Comparison of ENCODE assay signal across 8 mouse cellular contexts in genomic region chr11:74895980-74896900, GRCm38 (mm10). TPM values are rescaled to one million over a fixed set of nuclear protein-coding genes. Genes with fewer than 3 reads are reported as not detected.
DNase-seq lines count a peak whose midpoint lies in the region; ATAC-seq and TF ChIP-seq lines count a peak whose summit lies in the region.

No protein-coding gene starts in this region.

- DNase-seq in 416B (ENCODE audit: low read depth) = peak; percentile 83
- DNase-seq in adrenal gland, postnatal 25 days = peak; percentile 82
- peak; percentile 47 to 59 for DNase-seq in heart, adult 9 months (ENCODE audit: low spot score in 2 of 2)
- peak; percentile 72 for DNase-seq in liver, adult 2 months (ENCODE audit: extremely low read depth, low read depth, low spot score)
- peak; percentile 8 to 28 for DNase-seq in monocyte, adult 2 months (ENCODE audit: low read depth in 1 of 2, low spot score in 2 of 2)
- peak; percentile 59 to 80 for DNase-seq in spleen, postnatal 4 days (ENCODE audit: low spot score in 2 of 2)

- under 1% methylated on average over 49 of the region's 55 CpGs for WGBS in embryonic facial prominence, embryonic 12.5 days
- under 1% methylated on average over 53 of the region's 55 CpGs for WGBS in kidney, embryonic 14.5 days
- WGBS in liver, adult 2 months = 2% methylated on average over 53 of the region's 55 CpGs

- peak overlapping the region; percentile 76 for H3K27ac ChIP-seq in embryonic facial prominence, embryonic 12.5 days
- peak overlapping the region; percentile 85 for H3K27ac ChIP-seq in kidney, embryonic 14.5 days (ENCODE audit: low read depth, low read length)
- H3K27ac ChIP-seq in liver, adult 2 months (replicated peaks; ENCODE audit: insufficient read depth, low read depth, low read length) = peak overlapping the region; percentile 61

- peak; percentile 41 for TF ChIP-seq CTCF in liver, adult 2 months (IDR thresholded peaks at IDR 0.05; ENCODE audit: low read depth, low read length)

- peak; percentile 61; the same call in 1 of the 2 replicates for ATAC-seq in embryonic facial prominence, embryonic 12.5 days (ENCODE audit: insufficient number of reproducible peaks, insufficient read depth, low FRiP score, low TSS enrichment)
- ATAC-seq in kidney, embryonic 14.5 days (ENCODE audit: low FRiP score, low TSS enrichment) = peak; percentile 72

- no peaks in the 10 kb centered on the region for H3K79me2 ChIP-seq in liver, adult 2 months (ENCODE audit: control insufficient read depth, insufficient read depth, low read length)

- H3K9me3 ChIP-seq in embryonic facial prominence, embryonic 12.5 days = no peaks in the 10 kb centered on the region
- H3K9me3 ChIP-seq in kidney, embryonic 14.5 days (ENCODE audit: control insufficient read depth, low read length) = no peaks in the 10 kb centered on the region

- H3K9ac ChIP-seq in embryonic facial prominence, embryonic 12.5 days = peak overlapping the region; percentile 77
- peak overlapping the region; percentile 77 for H3K9ac ChIP-seq in kidney, embryonic 14.5 days (ENCODE audit: low read depth, low read length)
- peak overlapping the region; percentile 83 for H3K9ac ChIP-seq in liver, adult 2 months (ENCODE audit: low read depth, low read length)

- H3K27me3 ChIP-seq in embryonic facial prominence, embryonic 12.5 days = no peaks in the 10 kb centered on the region
- no peaks in the 10 kb centered on the region for H3K27me3 ChIP-seq in kidney, embryonic 14.5 days (ENCODE audit: control insufficient read depth, insufficient read depth, low read length)
- H3K27me3 ChIP-seq in liver, adult 2 months (ENCODE audit: control insufficient read depth, insufficient read depth, low read length) = no peaks in the 10 kb centered on the region

- H3K36me3 ChIP-seq in embryonic facial prominence, embryonic 12.5 days = peaks cover 19% of the 10 kb centered on the region
- H3K36me3 ChIP-seq in kidney, embryonic 14.5 days (ENCODE audit: control insufficient read depth, insufficient read depth, low read length) = peaks cover 20% of the 10 kb centered on the region
- H3K36me3 ChIP-seq in liver, adult 2 months (ENCODE audit: control insufficient read depth, insufficient read depth, low read length) = peaks cover 13% of the 10 kb centered on the region

- TF ChIP-seq POLR2A in liver, adult 2 months (IDR thresholded peaks at IDR 0.05; ENCODE audit: extremely low read depth, insufficient read depth, low read length) = 0 out of 2 replicates have a peak, but pooled peaks have one; percentile 2

- peak overlapping the region; percentile 86 for H3K4me3 ChIP-seq in embryonic facial prominence, embryonic 12.5 days
- peak overlapping the region; percentile 77 for H3K4me3 ChIP-seq in kidney, embryonic 14.5 days (ENCODE audit: low read length)
- H3K4me3 ChIP-seq in liver, adult 2 months (ENCODE audit: insufficient read depth, low read depth, low read length) = peak overlapping the region; percentile 92

- peak overlapping the region; percentile 98 for H3K4me2 ChIP-seq in embryonic facial prominence, embryonic 12.5 days (replicated peaks)
- H3K4me2 ChIP-seq in kidney, embryonic 14.5 days (replicated peaks; ENCODE audit: low read depth, low read length) = peak overlapping the region; percentile 98

- peaks cover 5% of the 10 kb centered on the region for H3K4me1 ChIP-seq in embryonic facial prominence, embryonic 12.5 days
- 0 out of 2 replicates have a peak, but pooled peaks cover 7% of the 10 kb centered on the region for H3K4me1 ChIP-seq in kidney, embryonic 14.5 days (ENCODE audit: control insufficient read depth, insufficient read depth, low read length)
- H3K4me1 ChIP-seq in liver, adult 2 months (ENCODE audit: control insufficient read depth, insufficient read depth, low read length) = peaks cover 7% of the 10 kb centered on the region

RNA-seq across cellular contexts. Expression of gene Sgsm2, which starts 0.6 kb away (rescaled TPM):
- 26.0 and 34.7 TPM in 2 replicates for total RNA-seq in adrenal gland, postnatal 25 days (2021)
- polyA plus RNA-seq in embryonic facial prominence, embryonic 12.5 days (2016; fragmentation: Nextera tagmentation; extraction: Ambion mirVana) = 7.5 and 7.9 TPM in 2 replicates
- polyA plus RNA-seq in kidney, embryonic 14.5 days (2014; fragmentation: Nextera tagmentation; extraction: Ambion mirVana) = 4.4 and 5.7 TPM in 2 replicates
- total RNA-seq in liver, adult 2 months (2014; rRNA removed) = 1.5 and 3.3 TPM in 2 replicates
- polyA plus RNA-seq in liver, adult 2 months (2012; rRNA removed) = 7.5 and 10.3 TPM in 2 replicates

RNA-seq across cellular contexts. Expression of gene Tsr1, which starts 1.6 kb away (rescaled TPM):
- total RNA-seq in adrenal gland, postnatal 25 days (2021) = 32.6 and 40.9 TPM in 2 replicates
- 39.2 and 44.5 TPM in 2 replicates for polyA plus RNA-seq in embryonic facial prominence, embryonic 12.5 days (2016; fragmentation: Nextera tagmentation; extraction: Ambion mirVana)
- 41.7 and 54.8 TPM in 2 replicates for polyA plus RNA-seq in kidney, embryonic 14.5 days (2014; fragmentation: Nextera tagmentation; extraction: Ambion mirVana)
- total RNA-seq in liver, adult 2 months (2014; rRNA removed) = 9.0 and 10.1 TPM in 2 replicates
- polyA plus RNA-seq in liver, adult 2 months (2012; rRNA removed) = 3.8 and 4.9 TPM in 2 replicates

RNA-seq across cellular contexts. Expression of gene Smg6, which starts 29.4 kb away (rescaled TPM):
- 27.0 and 32.8 TPM in 2 replicates for total RNA-seq in adrenal gland, postnatal 25 days (2021)
- 23.3 and 24.1 TPM in 2 replicates for polyA plus RNA-seq in embryonic facial prominence, embryonic 12.5 days (2016; fragmentation: Nextera tagmentation; extraction: Ambion mirVana)
- 12.8 and 19.8 TPM in 2 replicates for polyA plus RNA-seq in kidney, embryonic 14.5 days (2014; fragmentation: Nextera tagmentation; extraction: Ambion mirVana)
- 12.8 and 17.2 TPM in 2 replicates for total RNA-seq in liver, adult 2 months (2014; rRNA removed)
- 16.6 and 16.8 TPM in 2 replicates for polyA plus RNA-seq in liver, adult 2 months (2012; rRNA removed)

RNA-seq across cellular contexts. Expression of gene Srr, which starts 29.5 kb away (rescaled TPM):
- 45.8 and 64.4 TPM in 2 replicates for total RNA-seq in adrenal gland, postnatal 25 days (2021)
- 29.9 and 30.0 TPM in 2 replicates for polyA plus RNA-seq in embryonic facial prominence, embryonic 12.5 days (2016; fragmentation: Nextera tagmentation; extraction: Ambion mirVana)
- polyA plus RNA-seq in kidney, embryonic 14.5 days (2014; fragmentation: Nextera tagmentation; extraction: Ambion mirVana) = 13.0 and 24.0 TPM in 2 replicates
- total RNA-seq in liver, adult 2 months (2014; rRNA removed) = 31.9 and 39.3 TPM in 2 replicates
- polyA plus RNA-seq in liver, adult 2 months (2012; rRNA removed) = 24.2 and 35.3 TPM in 2 replicates

Comparison
In these comparisons a context has a peak if more than half of its experiments do, and no peak if none do; other contexts are left out.
1. Peak in every context shown above with its lines: DNase-seq, ATAC-seq, H3K4me3 ChIP-seq and H3K27ac ChIP-seq.
2. DNase-seq: peak in every context shown above with its lines; median percentile 83 in 416B; 82 in adrenal gland, postnatal 25 days; 72 in liver, adult 2 months; 70 in spleen, postnatal 4 days; 53 in heart, adult 9 months; 18 in monocyte, adult 2 months.